Mouse (Mus musculus) small intestine, adult 2 months (tissue): ENCODE results near the gene Hist3h2a. TPM values are rescaled to one million over a fixed set of nuclear protein-coding genes. Genes with fewer than 3 reads are reported as not detected.

Experiments
- H3K27ac ChIP-seq: fragments of 200-500 bp; 2 replicates; pipeline ENCODE4 v1.5.1; 2012; ENCODE audit warnings: low read depth, low read length, control low read depth, inconsistent platforms; ENCODE audit not compliant: insufficient read depth
- H3K27me3 ChIP-seq: fragments of 200-500 bp; 2 replicates; pipeline ENCODE4 v1.6.1; 2012; ENCODE audit warnings: mild to moderate bottlenecking, moderate library complexity, low read length, inconsistent platforms; ENCODE audit not compliant: control insufficient read depth, insufficient read depth
- H3K36me3 ChIP-seq: fragments of 200-500 bp; 2 replicates; pipeline ENCODE4 v1.6.1; 2012; ENCODE audit warnings: mild to moderate bottlenecking, low read length, control low read depth, inconsistent platforms; ENCODE audit not compliant: control insufficient read depth, insufficient read depth
- H3K4me1 ChIP-seq: fragments of 200-500 bp; 2 replicates; pipeline ENCODE4 v1.6.1; 2012; ENCODE audit warnings: low read length, inconsistent platforms, mixed read lengths; ENCODE audit not compliant: control insufficient read depth, insufficient read depth, insufficient read length
- H3K4me3 ChIP-seq: fragments of 200-500 bp; 2 replicates; pipeline ENCODE4 v1.5.1; 2012; ENCODE audit warnings: low read depth, mild to moderate bottlenecking, control low read depth, inconsistent platforms, low read length, moderate library complexity
- CTCF ChIP-seq: fragments of 200-500 bp; IDR thresholded peaks from 2 replicates; pipeline ENCODE4 v1.5.1; 2012; ENCODE audit warnings: low read depth, mild to moderate bottlenecking, control low read depth, inconsistent platforms, low read length, moderate library complexity, mixed read lengths; ENCODE audit not compliant: insufficient replicate concordance, insufficient read length; ENCODE audit errors: extremely low read depth
- POLR2A ChIP-seq: fragments of 200-500 bp; IDR thresholded peaks from 2 replicates; pipeline ENCODE4 v1.6.1; 2012; ENCODE audit warnings: low read depth, mild to moderate bottlenecking, control low read depth, inconsistent platforms, low read length, moderate library complexity
- WGBS: fragments of 180-500 bp; shearing (Covaris S2); methylation state at CpG from one replicate; pipeline ENCODE4 v1.1.7; 2018; 5-methylcytosine and 5-hydroxymethylcytosine counted together
- polyA plus RNA-seq: library from polyadenylated mRNA; depleted of rRNA; stranded (reverse); fragments of >200 nt; gene quantifications from 2 replicates; pipeline ENCODE4 v1.2.3, GENCODE M21; 2012

Gene Hist3h2a
- polyA plus RNA-seq, 1 experiment = 12.1 TPM

DNA sequence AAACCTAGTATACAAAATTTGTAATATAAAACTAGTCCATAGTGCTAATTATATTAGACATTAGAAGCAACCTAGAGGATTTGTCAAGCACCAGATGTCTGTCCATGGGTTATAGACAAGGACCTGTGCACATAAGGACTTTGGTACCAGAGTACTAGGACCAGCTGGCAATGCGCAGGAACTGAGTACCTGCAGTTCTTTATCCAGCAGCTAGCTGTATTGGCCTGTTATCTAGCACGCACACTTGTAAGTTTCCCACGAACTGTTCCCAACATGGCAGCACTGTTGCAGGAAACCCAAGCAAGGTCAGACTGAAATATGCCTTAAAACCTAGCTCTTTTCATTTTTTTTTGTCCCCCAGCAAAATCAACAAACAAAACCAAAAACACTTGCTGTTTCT is 24.2 kb upstream of the Hist3h2a start:
- no peak overlapping the region for H3K27ac ChIP-seq
- H3K36me3 ChIP-seq = peaks cover 24% of the 10 kb centered on the region
- no peaks in the 10 kb centered on the region for H3K27me3 ChIP-seq
- 78% methylated on average over 3 of the region's 3 CpGs for WGBS
- TF ChIP-seq POLR2A = no peak
- no peak for TF ChIP-seq CTCF
- peaks cover 19% of the 10 kb centered on the region; the same call in 1 of the 2 replicates for H3K4me1 ChIP-seq
- H3K4me3 ChIP-seq = no peak overlapping the region

- Histone ChIP-seq H3K4me1 (peaks cover 19% of the 10 kb centered on the region; the same call in 1 of the 2 replicates), H3K36me3 (peaks cover 31% of the 10 kb centered on the region), H3K27me3 (no peaks in the 10 kb centered on the region), H3K27ac (no peak overlapping the region), H3K4me3 (no peak overlapping the region)
- TF ChIP-seq CTCF (0 out of 2 replicates have a peak, but pooled peaks have one; percentile 5), POLR2A (no peak)
- WGBS = 45% methylated on average over 4 of the region's 4 CpGs
Measured at GRCm38 (mm10) chr11:58931576-58931975, 22.9 kb upstream of the Hist3h2a start.

- Histone ChIP-seq H3K36me3 (peaks cover 24% of the 10 kb centered on the region), H3K27ac (0 out of 2 replicates have a peak overlapping the region, but pooled peaks have one; percentile 74), H3K27me3 (no peaks in the 10 kb centered on the region), H3K4me1 (peaks cover 12% of the 10 kb centered on the region; the same call in 1 of the 2 replicates), H3K4me3 (peak overlapping the region; percentile 78)
- TF ChIP-seq POLR2A = no peak
- TF ChIP-seq CTCF = no peak
- 2% methylated on average over 13 of the region's 13 CpGs for WGBS
Measured at GRCm38 (mm10) chr11:58937909-58938308, 16.6 kb upstream of the Hist3h2a start.

- Histone ChIP-seq H3K4me3 (peak within 1 kb of the TSS; percentile 78), H3K27me3 (no peaks in the 10 kb centered on the region), H3K36me3 (peaks cover 18% of the 10 kb centered on the region), H3K4me1 (peaks cover 12% of the 10 kb centered on the region; the same call in 1 of the 2 replicates), H3K27ac (peak within 1 kb of the TSS; percentile 74)
- TF ChIP-seq CTCF (no peak), POLR2A (peak; percentile 85)
- WGBS = under 1% methylated on average over 95 of the region's 95 CpGs
Measured at GRCm38 (mm10) chr11:58938322-58939087, 16.0 kb upstream of the Hist3h2a start, which contains the start of gene Rnf187. Rnf187 (minus strand) TSS chr11:58938916.

- TF ChIP-seq POLR2A (no peak), CTCF (no peak)
- no peaks in the 10 kb centered on the region for H3K27me3 ChIP-seq
- 14% methylated on average over 6 of the region's 6 CpGs for WGBS
- peaks cover 12% of the 10 kb centered on the region; the same call in 1 of the 2 replicates for H3K4me1 ChIP-seq
- peaks cover 12% of the 10 kb centered on the region for H3K36me3 ChIP-seq
- H3K27ac ChIP-seq = no peak overlapping the region; the same call in 1 of the 2 replicates
- H3K4me3 ChIP-seq = peak overlapping the region; percentile 78; the same call in 1 of the 2 replicates
Measured at GRCm38 (mm10) chr11:58939088-58939439, 15.4 kb upstream of the Hist3h2a start.

DNA sequence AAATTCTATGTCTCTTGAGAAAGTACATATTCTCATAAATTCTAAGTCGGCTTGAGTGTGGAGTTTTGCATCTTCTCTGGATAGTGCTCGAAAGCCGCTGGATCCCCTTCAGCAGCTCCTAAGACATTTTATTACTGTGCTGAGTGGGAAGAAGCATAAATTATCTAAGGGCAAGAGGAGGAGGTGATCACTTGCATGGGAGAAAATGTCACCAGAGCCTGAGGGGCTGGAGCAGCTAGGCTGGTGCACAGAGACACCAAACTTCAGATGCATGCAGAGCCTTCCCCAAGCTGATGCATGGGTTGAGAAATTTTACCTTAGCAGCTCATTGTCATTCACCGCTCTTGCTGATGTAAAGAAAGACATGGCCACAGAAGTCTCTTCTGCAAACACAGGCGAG is 10.3 kb upstream of the Hist3h2a start:
- Histone ChIP-seq H3K36me3 (no peaks in the 10 kb centered on the region), H3K4me3 (no peak overlapping the region), H3K27me3 (peaks cover 7% of the 10 kb centered on the region), H3K4me1 (peaks cover 4% of the 10 kb centered on the region), H3K27ac (no peak overlapping the region)
- 80% methylated on average over 5 of the region's 5 CpGs for WGBS
- TF ChIP-seq CTCF = no peak
- TF ChIP-seq POLR2A = no peak

DNA sequence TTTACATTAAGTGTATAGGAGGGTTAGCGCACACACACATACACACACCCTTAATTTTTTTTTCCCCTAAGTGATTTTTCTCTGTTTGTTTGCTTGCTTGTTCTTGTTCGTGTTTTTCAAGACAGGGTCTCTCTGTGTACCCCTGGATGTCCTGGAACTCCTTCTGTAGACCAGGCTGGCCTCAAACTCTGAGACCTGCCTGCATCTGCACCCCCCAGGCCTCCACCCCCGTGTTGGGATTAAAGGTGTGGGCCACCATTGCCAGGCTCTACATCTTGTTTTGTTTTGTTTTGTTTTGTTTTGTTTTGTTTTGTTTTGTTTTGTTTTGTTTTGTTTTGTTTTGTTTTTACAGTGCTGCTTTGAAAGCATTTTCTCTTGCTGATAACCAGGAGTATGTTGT is 7.2 kb upstream of the Hist3h2a start:
- Histone ChIP-seq H3K4me1 (peaks cover 4% of the 10 kb centered on the region), H3K27me3 (peaks cover 18% of the 10 kb centered on the region), H3K36me3 (no peaks in the 10 kb centered on the region), H3K27ac (no peak overlapping the region), H3K4me3 (no peak overlapping the region)
- TF ChIP-seq POLR2A (no peak), CTCF (no peak)
- 67% methylated on average over 3 of the region's 3 CpGs for WGBS
